Mouse (Mus musculus) intestine, embryonic 16.5 days (tissue): ENCODE data around the gene Hnrnph1. TPM values are rescaled to one million over a fixed set of nuclear protein-coding genes. Genes with fewer than 3 reads are reported as not detected.
A peak's percentile ranks its signal among the peaks of the same experiment; 100 is the strongest.
"Not testable (repeated sequence)": the region's sequence is repeated elsewhere in the genome, so short reads cannot be mapped to it uniquely, and the experiment has no call there.

Experiments used
- ATAC-seq: fragments of 200-750 bp; cut with Nextera tagmentation; 2 replicates; pipeline ENCODE4 v1.8.0; 2017; ENCODE audit warnings: moderate TSS enrichment, moderate library complexity
- H3K27ac ChIP-seq: fragments of 300-500 bp; sonication (generic); 2 replicates; pipeline ENCODE4 v1.5.1; 2014; ENCODE audit warnings: mild to moderate bottlenecking, low read length
- H3K27me3 ChIP-seq: fragments of 300-500 bp; sonication (generic); replicated peaks from 2 replicates; pipeline ENCODE4 v1.6.1; 2014; ENCODE audit warnings: low read length, control low read depth, mixed read lengths; ENCODE audit not compliant: control insufficient read depth, insufficient read depth
- H3K36me3 ChIP-seq: fragments of 300-500 bp; sonication (generic); 2 replicates; pipeline ENCODE4 v1.6.1; 2014; ENCODE audit warnings: low read length, control low read depth; ENCODE audit not compliant: control insufficient read depth, insufficient read depth
- H3K4me1 ChIP-seq: fragments of 300-500 bp; sonication (generic); 2 replicates; pipeline ENCODE4 v1.6.1; 2014; ENCODE audit warnings: low read length, control low read depth, mixed read lengths; ENCODE audit not compliant: control insufficient read depth, insufficient read depth
- H3K4me2 ChIP-seq: fragments of 300-500 bp; sonication (generic); 2 replicates; pipeline ENCODE4 v1.6.1; 2014; ENCODE audit warnings: low read depth, low read length, control low read depth
- H3K4me3 ChIP-seq: fragments of 300-500 bp; sonication (generic); 2 replicates; pipeline ENCODE4 v1.5.1; 2014; ENCODE audit warnings: mild to moderate bottlenecking, low read length
- H3K9ac ChIP-seq: fragments of 300-500 bp; sonication (generic); 2 replicates; pipeline ENCODE4 v1.6.1; 2014; ENCODE audit warnings: low read depth, low read length
- H3K9me3 ChIP-seq: fragments of 300-500 bp; sonication (generic); 2 replicates; pipeline ENCODE4 v1.6.1; 2016; ENCODE audit warnings: low read length, control low read depth; ENCODE audit not compliant: control insufficient read depth
- WGBS: fragments of 180-500 bp; shearing (Covaris S2); extraction: QIAGEN DNeasy Blood & Tissue Kit; methylation state at CpG from one replicate; pipeline ENCODE4 v1.1.7; 2014; 5-methylcytosine and 5-hydroxymethylcytosine counted together
- polyA plus RNA-seq: library from polyadenylated mRNA; unstranded; fragments of >200 nt; fragmentation: Nextera tagmentation; extraction: Ambion mirVana; gene quantifications from 2 replicates; pipeline ENCODE4 v1.2.1, GENCODE M21; 2015

Hnrnph1 gene
- polyA plus RNA-seq, 1 experiment from 2014 or later, result 262 TPM

DNA sequence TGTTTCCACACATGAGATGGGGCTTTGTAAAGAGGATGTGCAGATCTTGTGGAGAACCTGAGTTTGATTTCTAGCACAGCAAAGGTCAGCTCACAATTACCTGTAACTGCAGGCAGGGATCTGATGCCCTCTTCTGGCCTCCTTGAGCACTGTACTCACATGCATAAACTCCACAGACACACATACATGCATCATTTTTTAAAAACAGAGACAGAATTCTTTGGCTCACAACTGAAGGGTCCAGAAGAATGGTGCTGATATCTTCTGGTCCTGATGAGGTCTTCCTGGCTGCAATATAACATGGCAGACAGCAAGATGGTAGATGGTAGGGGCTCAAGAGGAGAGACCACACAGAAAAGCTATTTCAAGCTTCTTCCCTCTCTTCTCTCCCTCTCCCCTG, 22.6 kb upstream of the Hnrnph1 start, which contains the start of gene Cby3:
Gene Cby3 (plus strand): TSS at position 301 of the 400 bp plus-strand sequence.
- Histone ChIP-seq H3K27me3 (no peaks in the 10 kb centered on the region), H3K9ac (no peak within 1 kb of the TSS), H3K36me3 (no peaks in the 10 kb centered on the region), H3K9me3 (no peaks in the 10 kb centered on the region), H3K4me2 (no peak within 1 kb of the TSS), H3K4me3 (no peak within 1 kb of the TSS), H3K27ac (no peak within 1 kb of the TSS), H3K4me1 (0 out of 2 replicates have a peak, but pooled peaks cover 4% of the 10 kb centered on the region)
- ATAC-seq, result no peak

DNA sequence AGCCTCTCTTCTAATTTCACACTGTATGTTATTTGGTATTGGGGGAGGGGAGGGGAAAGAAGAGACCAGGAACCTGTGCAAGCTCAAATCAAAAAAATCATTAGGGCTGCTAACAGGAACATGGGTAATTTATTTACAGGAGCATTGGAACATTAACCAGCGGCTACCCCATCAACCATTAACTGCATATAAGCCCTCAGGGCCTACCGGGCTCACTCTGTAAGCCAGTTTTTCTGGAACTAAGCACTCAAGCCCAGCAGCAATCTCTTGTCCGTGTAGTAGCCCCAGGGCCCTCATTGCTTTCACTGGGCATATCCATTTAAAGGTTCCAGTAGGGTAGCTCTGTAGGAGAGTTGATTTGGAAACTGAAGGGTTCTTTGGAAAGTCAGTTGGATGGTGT, 21.9 kb upstream of the Hnrnph1 start:
- WGBS, result 53% methylated on average over 3 of the region's 3 CpGs
- H3K27ac ChIP-seq, result no peak overlapping the region

GRCm38 (mm10) chr11:50355395-50355794, 21.4 kb upstream of the Hnrnph1 start:
- H3K4me2 ChIP-seq, result no peak overlapping the region
- H3K27me3 ChIP-seq, result no peaks in the 10 kb centered on the region
- H3K9ac ChIP-seq, result no peak overlapping the region
- H3K36me3 ChIP-seq, result no peaks in the 10 kb centered on the region
- no peaks in the 10 kb centered on the region for H3K9me3 ChIP-seq
- H3K4me1 ChIP-seq, result 0 out of 2 replicates have a peak, but pooled peaks cover 4% of the 10 kb centered on the region
- H3K4me3 ChIP-seq, result no peak overlapping the region
- no peak for ATAC-seq
- 44% methylated on average over 1 of the region's 1 CpGs for WGBS
- no peak overlapping the region for H3K27ac ChIP-seq

More for the DNA sequence above, 21.9 kb upstream of the Hnrnph1 start:
- Histone ChIP-seq H3K27me3 (no peaks in the 10 kb centered on the region), H3K9me3 (no peaks in the 10 kb centered on the region), H3K4me2 (no peak overlapping the region), H3K4me1 (0 out of 2 replicates have a peak, but pooled peaks cover 4% of the 10 kb centered on the region), H3K9ac (no peak overlapping the region), H3K4me3 (no peak overlapping the region), H3K36me3 (no peaks in the 10 kb centered on the region)
- ATAC-seq, result no peak

DNA sequence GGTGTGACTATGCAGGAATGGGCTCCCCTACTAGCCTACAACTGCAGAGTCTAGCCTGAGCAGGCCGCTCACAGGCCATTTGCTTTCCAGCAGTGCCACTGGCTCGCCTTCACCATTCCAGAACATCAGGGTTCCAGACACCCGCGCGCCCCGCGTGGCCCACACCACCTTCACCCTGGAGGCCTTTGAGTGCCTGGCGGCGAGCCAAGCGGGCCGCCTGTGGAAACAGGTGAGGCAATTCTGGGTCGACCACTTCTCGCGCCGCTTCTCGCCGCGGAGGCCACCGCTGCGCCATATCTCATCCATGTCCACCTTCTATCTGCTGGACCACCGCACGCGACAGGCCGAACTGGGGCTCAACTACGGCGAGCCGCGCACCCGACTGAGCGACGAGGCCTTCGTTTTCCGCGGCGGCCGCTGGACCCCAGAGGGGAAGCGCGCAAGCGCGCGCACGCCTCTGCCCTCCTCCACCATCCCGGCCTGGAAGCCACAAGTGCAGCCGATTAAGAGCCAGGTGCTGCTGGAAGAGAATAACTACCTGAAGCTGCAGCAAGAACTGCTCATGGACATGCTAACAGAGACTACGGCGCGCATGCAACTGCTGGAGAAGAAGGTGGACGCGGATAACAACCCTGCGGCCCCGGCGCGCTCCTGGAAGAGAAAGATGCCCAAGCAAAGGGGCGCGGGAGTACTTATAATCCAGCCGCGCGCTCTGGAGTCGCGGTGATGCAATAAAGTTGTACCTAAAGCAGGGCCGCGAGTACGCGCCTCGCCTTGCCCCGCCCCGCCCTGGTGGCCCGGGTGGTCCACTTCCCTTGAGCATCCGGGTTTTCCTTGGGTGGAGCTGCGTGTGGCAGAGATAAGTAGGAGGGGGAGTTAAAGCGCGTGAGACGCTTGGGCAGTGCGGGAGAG, 17.6 kb upstream of the Hnrnph1 start:
- ATAC-seq, result peak; percentile 60
- H3K4me2 ChIP-seq, result peak overlapping the region; percentile 96
- H3K27ac ChIP-seq, result peak overlapping the region; percentile 47; the same call in 1 of the 2 replicates
- H3K4me3 ChIP-seq, result peak overlapping the region; percentile 61
- H3K36me3 ChIP-seq, result no peaks in the 10 kb centered on the region
- WGBS, result 2% methylated on average over 74 of the region's 74 CpGs
- peak overlapping the region; percentile 68 for H3K9ac ChIP-seq
- 0 out of 2 replicates have a peak, but pooled peaks cover 4% of the 10 kb centered on the region for H3K4me1 ChIP-seq
- H3K27me3 ChIP-seq, result no peaks in the 10 kb centered on the region
- H3K9me3 ChIP-seq, result no peaks in the 10 kb centered on the region

DNA sequence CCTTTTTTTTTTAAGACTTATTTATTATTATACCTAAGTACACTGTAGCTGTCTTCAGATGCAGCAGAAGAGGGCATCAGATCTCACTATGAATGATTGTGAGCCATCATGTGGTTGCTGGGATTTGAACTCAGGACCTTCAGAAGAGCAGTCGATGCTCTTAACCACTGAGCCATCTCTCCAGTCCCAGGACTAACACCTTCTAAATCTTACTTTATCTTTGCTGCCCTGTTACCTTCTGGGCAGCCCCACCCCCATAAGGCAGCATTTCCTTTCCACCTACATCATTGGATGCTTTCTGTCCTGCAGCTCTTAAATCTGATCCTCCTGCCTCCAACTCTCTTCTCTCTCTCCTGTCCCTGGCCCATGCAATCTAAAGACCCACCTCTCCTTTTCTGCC, 15.5 kb upstream of the Hnrnph1 start:
- H3K4me2 ChIP-seq, result not testable (repeated sequence)

GRCm38 (mm10) chr11:50364548-50364947, 12.2 kb upstream of the Hnrnph1 start:
- Histone ChIP-seq H3K27ac (no peak overlapping the region), H3K9me3 (no peaks in the 10 kb centered on the region), H3K4me2 (no peak overlapping the region), H3K27me3 (no peaks in the 10 kb centered on the region), H3K4me3 (no peak overlapping the region), H3K9ac (no peak overlapping the region), H3K36me3 (no peaks in the 10 kb centered on the region), H3K4me1 (peaks cover 3% of the 10 kb centered on the region; the same call in 1 of the 2 replicates)
- peak; percentile 56; the same call in 1 of the 2 replicates for ATAC-seq
- 9% methylated on average over 4 of the region's 4 CpGs for WGBS

More for the DNA sequence above, 15.5 kb upstream of the Hnrnph1 start:
- H3K4me3 ChIP-seq, H3K9me3 ChIP-seq, ATAC-seq, H3K36me3 ChIP-seq, H3K4me1 ChIP-seq, H3K27ac ChIP-seq, H3K27me3 ChIP-seq, H3K9ac ChIP-seq: not testable (repeated sequence)
- WGBS, result 70% methylated on average over 1 of the region's 1 CpGs

- Histone ChIP-seq H3K9me3 (no peaks in the 10 kb centered on the region), H3K4me1 (peaks cover 3% of the 10 kb centered on the region; the same call in 1 of the 2 replicates), H3K9ac (no peak overlapping the region), H3K36me3 (no peaks in the 10 kb centered on the region), H3K27ac (no peak overlapping the region), H3K27me3 (no peaks in the 10 kb centered on the region), H3K4me3 (no peak overlapping the region), H3K4me2 (no peak overlapping the region)
- no peak for ATAC-seq
Observed at GRCm38 (mm10) chr11:50365322-50365721, 11.5 kb upstream of the Hnrnph1 start.

DNA sequence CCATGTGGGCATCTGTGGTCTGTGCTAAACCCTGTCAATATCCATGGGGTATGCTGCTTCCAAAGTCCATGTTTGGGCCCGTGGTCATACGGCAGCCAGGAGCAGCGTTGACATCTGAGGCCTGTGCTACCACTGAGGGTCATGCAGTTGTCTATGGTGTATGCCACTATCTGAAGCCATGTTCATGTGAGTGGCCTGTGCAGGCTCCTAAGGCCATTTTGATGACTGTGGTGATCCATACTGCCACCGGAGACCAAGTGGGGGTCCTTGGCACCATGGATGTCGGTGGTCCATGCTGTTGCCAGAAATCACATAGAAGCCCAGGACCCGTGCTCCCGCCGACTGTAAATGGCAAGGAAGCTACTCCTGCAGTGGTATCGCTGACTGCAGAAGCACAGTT, 9.3 kb upstream of the Hnrnph1 start:
- Histone ChIP-seq H3K4me2 (no peak overlapping the region), H3K27ac (no peak overlapping the region), H3K36me3 (no peaks in the 10 kb centered on the region), H3K4me1 (peaks cover 3% of the 10 kb centered on the region; the same call in 1 of the 2 replicates), H3K4me3 (no peak overlapping the region), H3K9ac (no peak overlapping the region), H3K9me3 (no peaks in the 10 kb centered on the region), H3K27me3 (no peaks in the 10 kb centered on the region)
- ATAC-seq, result no peak
- 96% methylated on average over 9 of the region's 9 CpGs for WGBS

DNA sequence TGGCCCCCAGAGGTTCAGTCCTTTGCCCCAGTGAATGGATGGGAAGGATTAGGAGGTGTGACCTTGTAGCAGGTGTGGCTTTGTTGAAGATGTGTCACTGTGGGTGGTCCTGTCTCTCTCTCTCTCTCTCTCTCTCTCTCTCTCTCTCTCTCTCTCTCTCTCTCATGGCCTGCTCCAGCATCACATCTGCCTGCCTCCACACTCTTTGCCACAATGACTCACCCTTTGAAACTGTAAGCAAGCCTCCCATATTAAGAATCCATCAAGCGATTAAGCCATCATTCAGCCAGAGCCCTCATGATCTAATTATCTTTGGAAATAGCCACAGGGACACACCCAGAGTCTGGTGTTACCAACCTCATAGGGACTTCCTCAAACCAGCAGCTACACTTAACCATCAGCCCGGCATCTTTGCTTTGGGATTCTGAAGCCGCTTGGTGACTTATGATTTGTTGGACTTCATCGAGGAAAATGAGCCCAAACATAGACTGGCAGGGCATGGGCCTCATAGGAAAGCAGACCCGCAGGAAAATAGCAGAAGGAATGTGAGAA, 7.4 kb upstream of the Hnrnph1 start:
- no peak overlapping the region for H3K9ac ChIP-seq
- no peak overlapping the region for H3K27ac ChIP-seq
- H3K4me2 ChIP-seq, result no peak overlapping the region
- H3K27me3 ChIP-seq, result no peaks in the 10 kb centered on the region
- H3K36me3 ChIP-seq, result no peaks in the 10 kb centered on the region
- no peak for ATAC-seq
- H3K9me3 ChIP-seq, result no peaks in the 10 kb centered on the region
- WGBS, result 85% methylated on average over 5 of the region's 5 CpGs
- peaks cover 3% of the 10 kb centered on the region; the same call in 1 of the 2 replicates for H3K4me1 ChIP-seq
- H3K4me3 ChIP-seq, result no peak overlapping the region
